8 mouse cellular contexts compared by ENCODE assay signal in the genomic region with DNA sequence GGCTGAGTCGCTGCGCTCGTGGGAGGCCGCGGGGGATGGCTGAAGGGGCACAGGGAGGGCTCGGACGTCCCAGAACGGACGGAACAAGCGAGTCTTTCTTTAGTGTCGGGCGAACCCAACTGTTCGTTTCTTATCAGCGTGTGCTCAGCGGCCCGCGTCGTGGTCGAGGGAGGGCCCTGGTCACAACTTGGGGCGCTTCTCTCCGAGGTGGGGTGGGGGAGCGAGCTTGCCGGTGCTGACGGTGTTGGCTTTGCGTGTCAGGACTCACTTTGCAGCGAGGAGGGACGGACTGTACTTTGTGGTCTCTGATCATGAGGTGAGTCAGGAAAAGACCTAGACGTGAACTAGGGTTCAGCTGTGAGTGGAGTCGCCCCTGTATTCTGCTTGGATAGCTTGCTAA. TPM values are rescaled to one million over a fixed set of nuclear protein-coding genes. Genes with fewer than 3 reads are reported as not detected.
DNase-seq lines count a peak whose midpoint lies in the region; ATAC-seq and TF ChIP-seq lines count a peak whose summit lies in the region.

No protein-coding gene starts in this region.

- intact Hi-C loops in gastrocnemius, postnatal 14 days (cut with DNase I; ENCODE audit: low total_unique reads): no loop called here

- 0 out of 2 replicates have a peak, but pooled peaks cover 3% of the 10 kb centered on the region for H3K4me1 ChIP-seq in kidney, embryonic 14.5 days (ENCODE audit: control insufficient read depth, insufficient read depth, low read length)
- H3K4me1 ChIP-seq in lung, embryonic 14.5 days (ENCODE audit: insufficient read depth): no peaks in the 10 kb centered on the region
- peaks cover 4% of the 10 kb centered on the region; the same call in 1 of the 2 replicates for H3K4me1 ChIP-seq in neural tube, embryonic 14.5 days (ENCODE audit: control insufficient read depth, insufficient read depth, low read length)

- H3K27me3 ChIP-seq in kidney, embryonic 14.5 days (ENCODE audit: control insufficient read depth, insufficient read depth, low read length): no peaks in the 10 kb centered on the region
- no peaks in the 10 kb centered on the region for H3K27me3 ChIP-seq in lung, embryonic 14.5 days (ENCODE audit: insufficient read depth, low read length)
- H3K27me3 ChIP-seq in neural tube, embryonic 14.5 days (ENCODE audit: control insufficient read depth, insufficient read depth, low read length): no peaks in the 10 kb centered on the region

- H3K36me3 ChIP-seq in kidney, embryonic 14.5 days (ENCODE audit: control insufficient read depth, insufficient read depth, low read length): no peaks in the 10 kb centered on the region
- 0 out of 2 replicates have a peak, but pooled peaks cover 7% of the 10 kb centered on the region for H3K36me3 ChIP-seq in lung, embryonic 14.5 days (ENCODE audit: insufficient read depth)
- H3K36me3 ChIP-seq in neural tube, embryonic 14.5 days (ENCODE audit: control insufficient read depth, insufficient read depth, low read length): no peaks in the 10 kb centered on the region

- DNase-seq in 3T3-L1 (ENCODE audit: low read depth, low spot score): peak; percentile 50
- DNase-seq in CD4-positive, CD25-positive, alpha-beta regulatory T cell, adult 2 months (ENCODE audit: low read depth, low spot score): peak; percentile 59
- DNase-seq in gastrocnemius, postnatal 14 days: peak; percentile 68
- peak; percentile 66 for DNase-seq in lung, embryonic 14.5 days
- no peak for DNase-seq in layer of hippocampus, postnatal 36 days

- peak overlapping the region; percentile 92 for H3K4me3 ChIP-seq in kidney, embryonic 14.5 days (ENCODE audit: low read length)
- peak overlapping the region; percentile 88 for H3K4me3 ChIP-seq in lung, embryonic 14.5 days (ENCODE audit: low read depth, low read length)
- peak overlapping the region; percentile 88 for H3K4me3 ChIP-seq in neural tube, embryonic 14.5 days (ENCODE audit: low read depth, low read length)

- peak; percentile 39 for ATAC-seq in common myeloid progenitor, adult 5-6 weeks (replicated peaks; ENCODE audit: low read depth, poor library complexity, severe bottlenecking)
- peak; percentile 29; the same call in 1 of the 2 replicates for ATAC-seq in kidney, embryonic 14.5 days (ENCODE audit: low FRiP score, low TSS enrichment)
- ATAC-seq in lung, embryonic 14.5 days (ENCODE audit: insufficient read depth): peak; percentile 30; the same call in 1 of the 2 replicates
- peak; percentile 23; the same call in 1 of the 2 replicates for ATAC-seq in neural tube, embryonic 14.5 days (ENCODE audit: low read depth)

- 2% methylated on average over 29 of the region's 29 CpGs for WGBS in kidney, embryonic 14.5 days
- WGBS in lung, embryonic 14.5 days: under 1% methylated on average over 29 of the region's 29 CpGs
- 0% methylated on average over 29 of the region's 29 CpGs for WGBS in neural tube, embryonic 14.5 days

- peak overlapping the region; percentile 83 for H3K9ac ChIP-seq in kidney, embryonic 14.5 days (ENCODE audit: low read depth, low read length)
- peak overlapping the region; percentile 86 for H3K9ac ChIP-seq in lung, embryonic 14.5 days
- H3K9ac ChIP-seq in neural tube, embryonic 14.5 days (replicated peaks; ENCODE audit: low read depth, low read length): peak overlapping the region; percentile 69

- peak overlapping the region; percentile 65 for H3K4me2 ChIP-seq in kidney, embryonic 14.5 days (replicated peaks; ENCODE audit: low read depth, low read length)
- H3K4me2 ChIP-seq in lung, embryonic 14.5 days: peak overlapping the region; percentile 77
- H3K4me2 ChIP-seq in neural tube, embryonic 14.5 days (ENCODE audit: low read depth, low read length): peak overlapping the region; percentile 49

- no peaks in the 10 kb centered on the region for H3K9me3 ChIP-seq in kidney, embryonic 14.5 days (ENCODE audit: control insufficient read depth, low read length)
- no peaks in the 10 kb centered on the region for H3K9me3 ChIP-seq in lung, embryonic 14.5 days (ENCODE audit: low read depth, low read length)
- no peaks in the 10 kb centered on the region for H3K9me3 ChIP-seq in neural tube, embryonic 14.5 days (ENCODE audit: control insufficient read depth, low read length)

- peak overlapping the region; percentile 74 for H3K27ac ChIP-seq in kidney, embryonic 14.5 days (ENCODE audit: low read depth, low read length)
- H3K27ac ChIP-seq in lung, embryonic 14.5 days (ENCODE audit: low read depth): peak overlapping the region; percentile 77
- H3K27ac ChIP-seq in neural tube, embryonic 14.5 days (ENCODE audit: low read depth, low read length): peak overlapping the region; percentile 69

- TF ChIP-seq CTCF in lung, embryonic 14.5 days (IDR thresholded peaks at IDR 0.05; ENCODE audit: low read depth): no peak

RNA-seq across cellular contexts. Expression of a gene that starts 0.7 kb away (rescaled TPM):
- 53.3 and 69.8 TPM in 2 replicates for total RNA-seq in common myeloid progenitor, adult 5-6 weeks (2017)
- 10 to 100 TPM; 35.9 to 40.2 TPM for total RNA-seq in gastrocnemius, postnatal 14 days (2021)
- 27.3 and 42.9 TPM in 2 replicates for polyA plus RNA-seq in kidney, embryonic 14.5 days (2014; fragmentation: Nextera tagmentation; extraction: Ambion mirVana)
- polyA plus RNA-seq in lung, embryonic 14.5 days (2014; fragmentation: Nextera tagmentation; extraction: Ambion mirVana): 41.4 and 46.1 TPM in 2 replicates
- 16.5 and 24.1 TPM in 2 replicates for polyA plus RNA-seq in neural tube, embryonic 14.5 days (2014; fragmentation: Nextera tagmentation; extraction: Ambion mirVana)
- total RNA-seq in layer of hippocampus, postnatal 36 days (2021): 10 to 100 TPM; 14.4 to 16.7 TPM

Comparison
In these comparisons a context has a peak if more than half of its experiments do, and no peak if none do; other contexts are left out.
1. DNase-seq: peak in 3T3-L1 (single experiment), CD4-positive, CD25-positive, alpha-beta regulatory T cell, adult 2 months (single experiment), gastrocnemius, postnatal 14 days (single experiment) and lung, embryonic 14.5 days (single experiment); none in layer of hippocampus, postnatal 36 days (0 of 2).
2. Peak in every context shown above with its lines, with median percentiles within 50 percentile points of each other: ATAC-seq, H3K27ac ChIP-seq, H3K4me2 ChIP-seq, H3K4me3 ChIP-seq and H3K9ac ChIP-seq.